Mouse (Mus musculus) mouse trophoblast stem cell (cell line): ENCODE results near the gene Wnt3.

Source experiments
- in situ Hi-C, 2 experiments: fragments of 300-500 bp; cut with MseI, MboI; formaldehyde crosslinking; loops; 2 replicates in 1 of 2; 3 replicates in 1 of 2; pipeline ENCODE4 v1.15.1; 2025

The Wnt3 gene

GRCm38 (mm10) chr11:103772505-103773386 is 1.2 kb upstream of the Wnt3 start:
- in situ Hi-C loops, result no loop called here

- in situ Hi-C loops, result no loop called here
Observed at GRCm38 (mm10) chr11:103774228-103774530, 229 bp downstream of the Wnt3 start.

GRCm38 (mm10) chr11:103780152-103780551 is 6.2 kb downstream of the Wnt3 start:
- in situ Hi-C loops, result no loop called here

GRCm38 (mm10) chr11:103789951-103790350 is 16.0 kb downstream of the Wnt3 start:
- in situ Hi-C loops, result no loop called here

GRCm38 (mm10) chr11:103801128-103801527 is 27.2 kb downstream of the Wnt3 start:
- in situ Hi-C loops, result no loop called here

- in situ Hi-C loops, result no loop called here
Observed at GRCm38 (mm10) chr11:103804126-103804525, 30.2 kb downstream of the Wnt3 start.

- in situ Hi-C loops, result no loop called here
Observed at GRCm38 (mm10) chr11:103804804-103805203, 30.9 kb downstream of the Wnt3 start.

DNA sequence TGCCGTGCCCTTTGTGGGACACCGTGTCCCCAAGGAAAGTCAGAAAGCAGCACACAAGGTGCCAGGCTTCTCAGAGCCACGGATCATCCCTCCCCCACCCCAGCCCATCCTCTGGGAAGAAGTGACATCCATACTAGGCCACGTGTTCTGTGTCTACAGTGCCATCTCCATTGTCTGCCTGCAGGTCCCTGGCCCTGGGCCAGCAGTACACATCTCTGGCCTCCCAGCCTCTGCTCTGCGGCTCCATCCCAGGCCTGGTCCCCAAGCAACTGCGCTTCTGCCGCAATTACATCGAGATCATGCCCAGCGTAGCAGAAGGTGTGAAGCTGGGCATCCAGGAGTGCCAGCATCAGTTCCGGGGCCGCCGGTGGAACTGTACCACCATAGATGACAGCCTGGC is 34.0 kb downstream of the Wnt3 start:
- in situ Hi-C loops, result no loop called here

- in situ Hi-C loops, result no loop called here
Observed at GRCm38 (mm10) chr11:103808771-103809610, 35.0 kb downstream of the Wnt3 start.

- in situ Hi-C loops, result no loop called here
Observed at GRCm38 (mm10) chr11:103809611-103810598, 36.0 kb downstream of the Wnt3 start.

DNA sequence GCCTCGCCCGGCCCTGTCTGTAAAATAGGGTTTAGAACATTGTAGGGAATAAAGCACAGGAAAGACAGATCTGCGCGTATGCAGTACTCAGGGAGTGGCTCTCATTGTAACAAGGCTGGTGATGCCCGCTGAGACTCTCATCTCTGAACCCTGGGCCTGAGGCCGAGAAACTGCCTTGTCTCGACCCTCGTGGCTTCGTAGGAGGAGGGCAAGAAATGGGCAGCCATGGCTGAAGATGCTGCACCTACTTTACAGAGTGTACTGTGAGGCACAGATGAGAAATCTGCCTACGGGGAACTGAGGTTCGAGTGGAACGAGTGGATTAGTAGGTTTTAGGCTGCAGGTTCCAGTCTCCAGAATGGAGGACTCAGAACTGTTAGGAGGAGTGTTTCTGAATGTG is 36.7 kb downstream of the Wnt3 start:
- in situ Hi-C loops, result no loop called here

GRCm38 (mm10) chr11:103811246-103811645 is 37.3 kb downstream of the Wnt3 start:
- in situ Hi-C loops, result no loop called here

GRCm38 (mm10) chr11:103814808-103815207 is 40.9 kb downstream of the Wnt3 start:
- in situ Hi-C loops, result no loop called here

DNA sequence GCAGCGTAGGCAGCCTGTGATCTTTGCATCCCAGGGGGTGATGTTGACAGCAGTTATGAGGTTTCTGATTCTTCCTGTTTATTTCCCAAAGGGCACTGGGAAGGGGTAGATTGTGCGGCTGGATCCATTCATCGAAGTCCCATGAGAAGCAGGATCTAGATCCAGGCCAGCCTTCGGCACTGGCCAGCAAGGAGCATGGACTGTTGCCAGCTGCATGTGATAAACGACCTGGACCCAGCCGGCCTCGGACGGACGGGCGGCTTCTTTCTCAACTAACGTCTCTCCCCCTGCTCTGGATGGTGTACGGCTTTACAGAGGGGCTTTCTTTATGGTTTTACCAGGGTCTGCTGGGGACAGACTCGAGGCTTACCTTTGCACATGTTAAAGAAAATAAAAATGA is 42.0 kb downstream of the Wnt3 start:
- in situ Hi-C loops, result no loop called here

DNA sequence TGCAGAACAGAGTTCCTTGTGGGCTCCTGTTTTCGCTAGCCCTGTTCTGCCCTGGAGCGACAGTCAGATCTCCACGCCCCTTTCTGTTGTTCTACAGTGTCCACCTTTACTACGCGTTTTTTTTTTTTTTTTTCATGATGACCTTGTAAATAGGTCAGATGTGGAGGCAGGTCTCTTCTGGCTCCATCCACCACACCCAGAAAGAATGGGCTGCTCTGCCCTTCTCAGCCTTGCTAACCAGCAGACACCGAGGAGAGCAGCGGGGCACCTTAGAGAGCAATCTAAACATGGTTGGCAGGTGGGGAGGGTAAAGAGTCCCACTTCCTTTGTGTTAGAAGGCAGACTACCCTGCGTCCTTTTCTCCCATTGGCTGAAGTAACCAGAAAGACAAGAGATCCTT is 42.8 kb downstream of the Wnt3 start:
- in situ Hi-C loops, result no loop called here

DNA sequence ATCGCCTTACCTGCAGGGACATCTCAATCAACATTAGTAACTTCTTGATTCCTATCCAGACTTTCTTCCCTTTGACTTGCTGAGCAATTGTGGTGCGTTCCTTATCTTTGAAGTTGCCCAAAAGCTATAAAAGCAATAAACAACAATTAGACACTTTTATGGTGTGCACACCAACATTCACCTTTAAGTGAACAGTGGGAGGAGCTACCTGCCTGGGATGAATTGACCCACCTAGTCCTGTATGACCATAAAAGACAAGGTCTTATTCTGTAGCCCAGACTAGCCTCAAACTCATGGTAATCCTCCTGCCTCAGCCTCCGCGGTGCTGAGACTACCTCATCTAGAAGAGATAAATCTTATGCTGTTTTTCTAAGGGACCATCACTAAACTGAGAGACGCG is 53.3 kb downstream of the Wnt3 start:
- in situ Hi-C loops, result no loop called here

DNA sequence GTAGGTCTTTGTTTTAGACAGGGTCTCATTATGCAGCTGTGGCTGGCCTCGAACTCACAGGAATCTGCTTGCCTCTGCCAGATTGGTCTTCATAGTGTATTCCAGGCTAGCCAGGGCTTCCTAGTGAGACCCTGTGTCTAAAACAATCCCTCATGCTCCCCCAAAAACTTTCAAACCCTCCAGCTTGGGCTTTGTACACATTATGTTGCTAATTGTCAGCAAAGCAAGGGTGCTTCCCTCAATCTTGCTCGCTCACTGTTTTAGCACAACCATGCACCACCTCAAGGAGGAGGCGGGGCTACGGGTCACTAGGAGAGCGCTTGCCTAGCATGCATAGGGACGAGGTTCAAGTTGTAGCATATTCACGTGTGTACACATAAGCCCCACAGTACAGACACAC is 54.9 kb downstream of the Wnt3 start:
- in situ Hi-C loops, result no loop called here

GRCm38 (mm10) chr11:103829956-103830355 is 56.0 kb downstream of the Wnt3 start:
- in situ Hi-C loops, result no loop called here

- in situ Hi-C loops, result no loop called here
Observed at GRCm38 (mm10) chr11:103830476-103830875, 56.5 kb downstream of the Wnt3 start.

DNA sequence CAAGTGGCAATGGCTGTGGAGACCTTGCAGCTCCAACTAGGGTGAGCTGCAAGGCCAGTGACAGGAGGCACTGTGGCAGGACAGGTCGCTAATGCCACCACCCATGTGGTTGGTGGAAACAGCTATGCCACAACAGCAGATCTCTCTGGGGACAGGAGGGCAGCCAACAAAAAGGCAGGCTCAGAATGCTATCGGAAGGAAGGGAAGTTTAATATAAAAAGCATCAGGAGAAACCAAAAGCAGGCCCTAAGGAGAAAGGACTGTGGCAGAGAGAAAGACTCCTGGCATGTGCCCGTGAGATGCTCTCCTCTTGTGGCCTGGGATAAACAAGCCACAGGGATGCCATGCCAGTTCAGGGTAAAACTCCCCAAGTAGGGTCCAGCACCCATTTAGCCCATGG is 57.8 kb downstream of the Wnt3 start:
- in situ Hi-C loops, result no loop called here

- in situ Hi-C loops, result no loop called here
Observed at GRCm38 (mm10) chr11:103832331-103832730, 58.4 kb downstream of the Wnt3 start.

GRCm38 (mm10) chr11:103838955-103839354 is 65.0 kb downstream of the Wnt3 start:
- in situ Hi-C loops, result no loop called here
